ENCODE assay signal across 11 mouse cellular contexts in the genomic region with DNA sequence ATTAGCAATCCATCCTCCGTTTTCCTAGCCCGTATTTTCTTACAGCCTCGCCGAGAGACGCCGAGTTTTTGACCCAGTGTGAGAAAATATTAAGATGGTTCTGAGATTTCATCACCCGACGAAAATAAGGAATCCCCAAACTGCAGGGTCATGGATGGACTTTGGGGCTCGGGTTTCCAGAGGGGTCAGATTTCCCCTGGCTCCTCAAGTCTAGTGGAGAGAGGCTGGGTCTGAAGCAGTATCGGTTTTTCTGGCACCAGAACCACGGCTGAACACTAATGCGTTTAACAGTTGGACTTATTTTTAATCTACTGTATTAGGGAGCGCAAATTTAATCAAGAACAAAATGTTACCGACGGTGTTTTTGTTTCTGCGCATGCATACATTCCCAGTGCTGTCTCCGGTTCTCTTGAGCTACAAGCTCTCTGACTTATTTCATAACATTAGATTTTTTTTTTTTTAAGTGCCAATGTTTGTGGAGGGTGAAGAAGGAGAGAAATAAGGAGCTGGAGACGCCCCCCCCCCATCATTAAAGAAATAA.
DNase-seq lines count a peak whose midpoint lies in the region; ATAC-seq and TF ChIP-seq lines count a peak whose summit lies in the region.
"Had no signal": no experiment of that assay in that cellular context is flagged by ENCODE, and none has a peak within 500 bp of the region (broad histone marks: within the 10 kb centered on the region; RNA-seq: fewer than 3 reads in every experiment).

No protein-coding gene starts in this region.

- peak overlapping the region; percentile 26 for H3K4me3 ChIP-seq in lung, adult 2 months (replicated peaks; ENCODE audit: extremely low read depth, low read depth, low read length)
- no peak overlapping the region for H3K4me3 ChIP-seq in small intestine, adult 2 months (ENCODE audit: low read depth, low read length)
- H3K4me3 ChIP-seq: liver, embryonic 15.5 days had no signal

- 46% methylated on average over 18 of the region's 18 CpGs for WGBS in lung, adult 2 months
- WGBS in small intestine, adult 2 months: 58% methylated on average over 18 of the region's 18 CpGs

- peak overlapping the region; percentile 34 for H3K27ac ChIP-seq in small intestine, adult 2 months (ENCODE audit: insufficient read depth, low read depth, low read length)
- H3K27ac ChIP-seq: liver, embryonic 15.5 days had no signal

- no peaks in the 10 kb centered on the region for H3K27me3 ChIP-seq in small intestine, adult 2 months (ENCODE audit: control insufficient read depth, insufficient read depth, low read length)
- H3K27me3 ChIP-seq: liver, embryonic 15.5 days; Patski had no signal

- no peak for ATAC-seq in megakaryocyte, adult 5-6 weeks (ENCODE audit: poor library complexity, severe bottlenecking)
- no peak for ATAC-seq in inflammation-experienced regulatory T-cells, adult 6 months
- ATAC-seq: Patski had no signal

- intact Hi-C loops in gastrocnemius, postnatal 14 days (cut with DNase I; ENCODE audit: low total_unique reads): no loop called here

- no peak for DNase-seq in lung, adult 2 months
- DNase-seq in lung, adult 18-20 months: no peak
- DNase-seq in gastrocnemius, postnatal 14 days: peak; percentile 57
- peak; percentile 31 for DNase-seq in kidney, postnatal 10 days
- DNase-seq in spleen, postnatal 10 days (ENCODE audit: low spot score in 2 of 2): no peak
- DNase-seq: cerebellum, adult 18-20 months had no signal

- no peak for TF ChIP-seq CTCF in lung, adult 2 months (IDR thresholded peaks at IDR 0.05; ENCODE audit: insufficient read depth, low read length)
- TF ChIP-seq CTCF in small intestine, adult 2 months (IDR thresholded peaks at IDR 0.05; ENCODE audit: extremely low read depth, insufficient read length, insufficient replicate concordance, low read depth, low read length): no peak

- peaks cover 3% of the 10 kb centered on the region for H3K4me1 ChIP-seq in lung, adult 2 months (ENCODE audit: control insufficient read depth, insufficient read depth, low read length)
- H3K4me1 ChIP-seq in small intestine, adult 2 months (ENCODE audit: control insufficient read depth, insufficient read depth, insufficient read length, low read length): 0 out of 2 replicates have a peak, but pooled peaks cover 2% of the 10 kb centered on the region
- H3K4me1 ChIP-seq: liver, embryonic 15.5 days had no signal

- no peaks in the 10 kb centered on the region for H3K36me3 ChIP-seq in small intestine, adult 2 months (ENCODE audit: control insufficient read depth, insufficient read depth, low read length)
- H3K36me3 ChIP-seq: liver, embryonic 15.5 days had no signal

- no peak for TF ChIP-seq POLR2A in lung, adult 2 months (IDR thresholded peaks at IDR 0.05; ENCODE audit: borderline replicate concordance, extremely low read depth, low read depth, low read length)
- no peak for TF ChIP-seq POLR2A in small intestine, adult 2 months (IDR thresholded peaks at IDR 0.05; ENCODE audit: low read depth, low read length)

Comparison
In these comparisons a context has a peak if more than half of its experiments do, and no peak if none do; other contexts are left out.
1. DNase-seq: peak in gastrocnemius, postnatal 14 days (single experiment) and kidney, postnatal 10 days (single experiment); none in lung, adult 2 months (single experiment), lung, adult 18-20 months (0 of 2) and spleen, postnatal 10 days (0 of 2).